Mouse (Mus musculus) heart, adult 8-10 months (tissue): Measurements from ENCODE around the gene Zfand3. TPM values are rescaled to one million over a fixed set of nuclear protein-coding genes. Genes with fewer than 3 reads are reported as not detected.

ENCODE experiments used
- DNase-seq: peaks from one replicate; pipeline ENCODE4 v3.0.0; 2022; ENCODE audit warnings: low spot score
- total RNA-seq, 4 experiments: library from RNA; stranded (reverse); gene quantifications; 2 replicates each; pipeline ENCODE4 v1.2.4; 2022

The Zfand3 gene
- total RNA-seq, 4 experiments from 2014 or later = 132 to 150 (median 148) TPM

GRCm38 (mm10) chr17:30192416-30193005, 188.0 kb downstream of the Zfand3 start:
- DNase-seq = no peak

GRCm38 (mm10) chr17:30193615-30194014, 189.1 kb downstream of the Zfand3 start:
- DNase-seq = no peak

DNA sequence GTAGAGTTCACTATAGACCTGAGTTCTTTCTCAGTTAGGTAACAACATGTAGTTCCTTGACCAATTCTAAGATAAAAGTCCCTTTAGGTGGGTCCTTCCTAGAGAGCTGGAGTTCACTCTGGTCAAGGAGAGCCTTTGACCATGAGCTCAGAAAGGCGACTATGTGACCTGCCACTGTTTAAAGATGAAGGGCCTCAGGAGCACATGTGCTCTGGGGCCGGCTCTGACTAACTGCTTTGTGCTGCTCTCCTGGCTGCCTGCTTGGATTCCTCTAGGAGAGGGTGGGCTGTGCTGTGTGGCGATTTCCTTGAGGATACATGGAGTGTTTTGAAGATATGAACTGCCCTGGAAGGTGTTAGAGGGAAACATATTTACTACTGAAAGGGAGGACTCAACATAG, 189.6 kb downstream of the Zfand3 start:
- DNase-seq = no peak

DNA sequence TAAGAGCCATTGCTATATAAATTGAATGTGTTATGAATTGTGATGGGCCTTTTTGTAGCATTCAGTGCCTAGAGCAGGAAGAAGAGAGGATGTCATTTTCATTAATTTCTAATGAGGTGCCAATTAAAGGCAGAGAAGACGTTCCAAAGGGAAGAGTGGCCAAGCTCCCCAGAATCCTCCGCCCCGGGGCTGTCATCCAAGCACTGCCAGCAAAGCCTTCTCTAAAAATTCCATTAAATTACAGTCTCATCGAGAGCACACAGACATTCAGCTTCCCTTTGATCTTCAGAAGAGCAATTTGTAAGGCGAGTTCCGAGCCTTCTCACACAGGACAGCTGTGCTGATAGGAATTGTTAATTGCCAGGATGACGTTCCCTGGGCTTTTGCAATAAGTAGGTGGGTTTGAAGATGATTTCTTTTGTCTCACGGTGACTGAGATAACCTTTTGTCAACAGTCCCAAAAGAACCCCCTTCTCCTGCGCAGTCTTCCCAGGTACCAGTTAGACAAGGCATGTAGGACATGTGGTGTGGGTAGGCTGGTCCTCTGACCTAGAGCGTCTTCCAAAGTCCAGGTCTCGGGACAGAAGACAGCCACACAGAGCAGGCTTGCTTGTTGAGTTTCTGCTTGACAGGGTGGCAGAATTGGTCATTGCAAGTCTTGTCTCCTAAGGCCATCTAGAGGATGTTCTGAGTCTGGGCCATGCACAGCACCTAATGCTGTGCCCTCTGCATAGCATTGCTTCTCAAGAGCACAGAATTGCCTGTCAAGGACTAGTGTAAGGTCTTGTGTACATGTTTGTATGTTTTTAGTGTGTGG, 190.3 kb downstream of the Zfand3 start:
- no peak for DNase-seq

GRCm38 (mm10) chr17:30195591-30196183, 191.2 kb downstream of the Zfand3 start:
- DNase-seq = no peak

DNA sequence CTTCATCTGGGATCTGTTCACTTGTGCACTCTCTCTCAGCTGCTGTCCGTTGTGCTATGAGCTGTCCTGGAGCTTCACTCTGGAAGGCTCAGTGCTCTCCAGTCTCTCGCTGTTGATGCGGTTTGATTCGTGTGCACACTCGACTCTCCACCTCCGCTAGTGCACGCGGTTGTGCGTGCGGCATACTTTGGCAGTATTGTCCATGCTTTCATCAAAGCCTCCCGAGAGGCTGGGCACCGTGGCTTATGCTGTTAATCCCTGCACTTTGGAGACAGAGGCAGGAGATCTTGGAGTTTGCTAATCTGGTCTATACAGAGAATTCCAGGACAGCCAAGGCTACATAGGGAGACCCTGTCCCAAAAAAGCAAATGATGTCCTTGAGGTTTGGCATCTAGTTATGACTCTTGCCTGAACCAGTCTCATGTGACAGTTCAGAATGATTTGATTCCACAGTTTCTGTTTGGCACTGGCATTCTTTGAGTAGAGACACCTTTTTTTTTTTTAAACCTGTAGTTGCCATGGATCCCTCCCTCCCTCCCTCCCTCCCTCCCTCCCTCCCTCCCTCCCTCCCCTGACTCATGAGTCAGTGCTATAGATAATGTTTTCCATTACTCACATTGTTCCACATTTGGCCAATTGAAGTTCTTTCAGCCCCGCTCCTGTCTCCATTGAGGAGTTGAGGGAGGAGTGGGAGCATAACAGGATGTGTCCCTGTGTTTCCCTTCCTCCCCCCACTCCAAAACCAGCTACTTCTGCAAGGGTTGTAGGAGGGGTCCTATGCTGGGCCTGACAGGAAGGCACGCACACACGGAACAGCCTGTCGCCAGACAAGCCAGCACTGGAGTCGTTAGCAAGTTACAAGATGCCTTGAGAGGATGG, 192.1 kb downstream of the Zfand3 start:
- DNase-seq = no peak

GRCm38 (mm10) chr17:30197280-30198030, 192.9 kb downstream of the Zfand3 start:
- no peak for DNase-seq

DNA sequence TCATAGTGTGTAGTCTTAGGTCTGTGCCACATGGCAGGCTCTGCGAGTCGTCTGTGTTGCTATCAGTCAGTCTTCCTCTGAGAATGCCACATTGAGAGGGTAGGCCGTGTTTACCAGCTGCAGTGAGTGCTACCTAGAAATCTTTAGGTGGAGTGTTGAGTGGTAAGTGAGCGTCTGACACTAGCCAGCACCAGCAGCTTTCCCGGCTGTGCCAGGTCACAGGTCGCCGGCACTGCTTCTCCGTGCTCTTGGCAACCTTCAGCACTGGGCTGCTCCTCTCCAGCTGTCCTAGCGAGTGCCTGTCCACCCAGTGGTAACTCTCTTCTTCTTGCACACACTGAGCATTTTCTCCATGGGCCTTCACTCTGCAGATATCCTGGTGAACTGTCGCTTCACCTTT, 193.9 kb downstream of the Zfand3 start:
- no peak for DNase-seq

GRCm38 (mm10) chr17:30199374-30200247, 195.1 kb downstream of the Zfand3 start:
- no peak for DNase-seq

DNA sequence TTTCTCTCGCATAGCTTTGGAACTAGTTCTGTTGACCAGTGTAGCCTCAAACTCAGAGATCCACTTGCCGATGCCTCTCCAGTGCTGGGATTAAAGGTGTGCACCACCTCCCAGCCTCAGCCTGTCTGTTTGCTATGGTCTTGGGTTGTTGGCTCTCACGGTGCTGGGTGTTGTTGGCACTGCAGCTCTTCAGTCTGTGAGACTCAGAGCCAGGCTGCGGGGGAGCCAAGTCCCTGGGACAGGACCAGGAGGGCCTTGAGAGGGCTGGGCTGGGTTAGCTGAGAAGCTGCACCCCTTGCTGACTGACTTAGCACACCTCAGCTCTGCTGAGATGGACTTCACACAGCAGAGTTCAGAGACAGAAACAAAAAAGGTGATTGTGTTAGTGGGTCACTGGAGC, 195.8 kb downstream of the Zfand3 start:
- DNase-seq = no peak

- DNase-seq = no peak
Observed at GRCm38 (mm10) chr17:30205062-30205825, 200.7 kb downstream of the Zfand3 start.

DNA sequence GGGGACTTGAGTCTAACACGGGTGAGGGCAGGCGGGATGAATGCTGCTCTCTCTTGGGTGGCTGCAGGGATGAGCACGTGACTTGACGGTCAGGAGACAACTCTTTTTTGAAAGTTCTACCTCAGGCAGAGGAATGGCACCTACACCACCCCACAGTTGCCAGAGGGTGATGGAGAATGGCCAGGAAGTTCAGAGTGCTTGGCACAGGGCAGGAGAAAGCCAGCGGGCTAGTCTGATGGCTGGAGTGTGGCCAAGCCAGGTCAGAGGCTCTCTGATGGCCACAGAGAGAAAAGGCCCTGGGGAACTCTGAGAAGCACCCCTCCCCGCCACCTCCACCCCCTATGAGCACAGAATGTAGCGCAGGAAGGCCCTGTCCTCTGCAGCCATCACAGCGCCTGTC, 205.7 kb downstream of the Zfand3 start:
- DNase-seq = no peak

DNA sequence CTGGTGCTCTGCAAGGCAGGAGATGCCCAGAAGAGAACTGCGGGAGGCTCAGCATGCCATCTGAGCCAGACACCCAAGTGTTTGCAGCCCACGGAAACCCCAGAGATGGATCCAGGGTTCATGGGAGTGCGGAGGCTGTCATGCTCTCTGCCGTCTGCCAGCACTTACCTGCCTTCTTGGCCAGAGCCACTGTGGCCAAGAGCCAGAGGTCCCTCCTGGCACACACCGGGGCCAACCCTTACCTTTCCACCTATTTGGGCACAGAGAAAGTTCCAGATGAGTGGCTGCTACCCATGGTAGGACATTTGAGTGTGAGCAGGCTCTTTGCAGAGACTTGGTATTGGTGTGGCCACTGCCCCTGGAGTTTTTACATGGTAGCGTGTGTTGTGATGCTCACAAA, 206.4 kb downstream of the Zfand3 start:
- DNase-seq = no peak

GRCm38 (mm10) chr17:30212647-30213046, 208.1 kb downstream of the Zfand3 start:
- DNase-seq = no peak

DNA sequence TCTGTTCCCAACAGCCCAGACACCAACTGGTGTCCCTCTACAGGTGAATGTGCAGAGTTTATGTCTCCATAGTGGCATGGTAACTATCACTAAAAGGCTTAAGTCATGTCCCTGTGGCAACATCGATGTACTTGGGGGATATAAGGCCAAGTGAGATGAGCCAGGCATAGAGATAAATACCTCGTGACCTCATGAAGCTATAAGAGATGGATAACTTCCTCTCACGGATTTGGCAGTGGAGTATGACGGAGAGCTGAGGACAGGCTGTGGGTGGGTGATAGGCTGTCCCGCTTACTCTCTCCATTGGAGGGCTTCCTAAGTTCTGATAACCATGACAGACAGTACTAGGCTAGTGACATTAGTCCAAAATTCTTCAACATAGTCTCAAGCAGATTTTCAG, 208.8 kb downstream of the Zfand3 start:
- no peak for DNase-seq

GRCm38 (mm10) chr17:30214393-30214792, 209.9 kb downstream of the Zfand3 start:
- DNase-seq = no peak

DNA sequence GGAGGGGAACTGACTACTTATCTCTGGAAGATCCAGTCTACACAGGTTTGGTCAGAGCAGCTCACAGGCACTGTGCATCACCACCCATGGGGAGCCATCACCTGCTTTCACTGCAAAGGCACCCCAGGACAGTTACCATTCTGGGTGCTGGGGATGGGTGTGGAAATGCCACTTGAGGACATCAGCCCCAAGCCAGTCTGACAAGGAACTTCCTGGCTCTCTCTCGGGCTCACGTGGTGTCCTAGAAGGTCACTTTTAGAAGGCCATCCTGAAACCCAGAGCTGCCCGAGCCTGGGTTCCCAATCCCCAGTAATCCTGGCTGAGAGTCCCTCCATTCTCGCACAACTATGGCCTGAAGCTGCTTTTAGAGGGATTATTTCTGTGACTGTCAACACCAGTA, 211.2 kb downstream of the Zfand3 start:
- peak; percentile 46 for DNase-seq

- no peak for DNase-seq
Observed at GRCm38 (mm10) chr17:30221677-30222076, 217.1 kb downstream of the Zfand3 start.

DNA sequence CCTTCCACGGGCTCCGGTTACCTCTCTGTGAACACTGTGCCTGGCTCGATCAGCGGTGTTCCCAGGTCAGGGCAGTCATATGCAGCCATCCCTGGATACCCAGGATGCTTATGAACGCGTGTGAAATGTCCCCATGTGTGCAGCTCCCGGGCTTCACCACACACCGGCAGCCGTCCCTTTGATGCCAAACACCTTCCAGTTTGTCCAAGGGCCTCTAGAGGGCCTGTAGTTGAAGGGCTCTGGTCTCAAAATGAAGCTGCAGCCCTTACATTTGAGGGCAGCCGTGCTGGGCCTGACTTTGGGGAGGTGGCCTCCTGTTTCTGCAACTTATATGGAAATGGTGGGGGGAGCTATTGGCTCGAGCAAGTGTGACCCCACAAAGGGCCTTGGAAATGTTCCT, 217.8 kb downstream of the Zfand3 start:
- DNase-seq = no peak
